In genomic region chr13:109825891-109826290, GRCm38 (mm10) we compare ENCODE assay signal across 24 mouse cellular contexts.
DNase-seq lines count a peak whose midpoint lies in the region; ATAC-seq lines count a peak whose summit lies in the region.
"Had no signal": no experiment of that assay in that cellular context is flagged by ENCODE, and none has a peak within 500 bp of the region (broad histone marks: within the 10 kb centered on the region; RNA-seq: fewer than 3 reads in every experiment).

No protein-coding gene starts in this region.

- no peak overlapping the region for H3K9ac ChIP-seq in kidney, embryonic 16.5 days (replicated peaks; ENCODE audit: low read length)
- H3K9ac ChIP-seq in kidney, embryonic 14.5 days (ENCODE audit: low read depth, low read length), result no peak overlapping the region
- no peak overlapping the region for H3K9ac ChIP-seq in midbrain, embryonic 13.5 days (replicated peaks)
- H3K9ac ChIP-seq: embryonic facial prominence, embryonic 13.5 days; forebrain, embryonic 12.5 days; forebrain, embryonic 15.5 days; hindbrain, embryonic 12.5 days; hindbrain, embryonic 15.5 days had no signal

- no peak overlapping the region for H3K27ac ChIP-seq in kidney, embryonic 16.5 days (ENCODE audit: low read length)
- H3K27ac ChIP-seq in kidney, embryonic 14.5 days (ENCODE audit: low read depth, low read length), result no peak overlapping the region
- H3K27ac ChIP-seq in midbrain, embryonic 13.5 days, result no peak overlapping the region
- H3K27ac ChIP-seq: embryonic facial prominence, embryonic 13.5 days; forebrain, embryonic 12.5 days; forebrain, embryonic 15.5 days; hindbrain, embryonic 12.5 days; hindbrain, embryonic 15.5 days had no signal

- no peak overlapping the region for H3K4me3 ChIP-seq in kidney, embryonic 16.5 days (ENCODE audit: low read length)
- H3K4me3 ChIP-seq in kidney, embryonic 14.5 days (ENCODE audit: low read length), result no peak overlapping the region
- H3K4me3 ChIP-seq in midbrain, embryonic 13.5 days (replicated peaks), result no peak overlapping the region
- H3K4me3 ChIP-seq: embryonic facial prominence, embryonic 13.5 days; erythroblast, embryonic 14.5 days; forebrain, embryonic 12.5 days; forebrain, embryonic 15.5 days; hindbrain, embryonic 12.5 days; hindbrain, embryonic 15.5 days had no signal

- DNase-seq in kidney, adult 18-20 months, result peak; percentile 22
- peak; percentile 76 for DNase-seq in kidney, adult 9 months
- DNase-seq in kidney, postnatal 25 days, result peak; percentile 31 to 41
- no peak for DNase-seq in right cerebral cortex, postnatal 25 days
- DNase-seq: adrenal gland, adult 2 months; adrenal gland, postnatal 14 days; cerebellum, adult 11 months; cerebellum, adult 2 months; cerebellum, adult 9-11 months; cerebellum, postnatal 25 days; gastrocnemius, postnatal 10 days; gastrocnemius, postnatal 36 days; heart, adult 11 months had no signal

- peaks cover 27% of the 10 kb centered on the region for H3K4me1 ChIP-seq in kidney, embryonic 16.5 days (ENCODE audit: insufficient read depth, low read length)
- H3K4me1 ChIP-seq in kidney, embryonic 14.5 days (ENCODE audit: control insufficient read depth, insufficient read depth, low read length), result peaks cover 16% of the 10 kb centered on the region
- H3K4me1 ChIP-seq in midbrain, embryonic 13.5 days (replicated peaks), result peaks cover 38% of the 10 kb centered on the region

- 83% methylated on average over 6 of the region's 6 CpGs for WGBS in kidney, embryonic 16.5 days
- WGBS in kidney, embryonic 14.5 days, result 91% methylated on average over 6 of the region's 6 CpGs
- WGBS in midbrain, embryonic 13.5 days, result 88% methylated on average over 6 of the region's 6 CpGs

- H3K36me3 ChIP-seq in kidney, embryonic 16.5 days (ENCODE audit: insufficient read depth, low read length), result no peaks in the 10 kb centered on the region
- H3K36me3 ChIP-seq in kidney, embryonic 14.5 days (ENCODE audit: control insufficient read depth, insufficient read depth, low read length), result no peaks in the 10 kb centered on the region
- H3K36me3 ChIP-seq in midbrain, embryonic 13.5 days, result no peaks in the 10 kb centered on the region
- H3K36me3 ChIP-seq: embryonic facial prominence, embryonic 13.5 days; forebrain, embryonic 12.5 days; forebrain, embryonic 15.5 days; hindbrain, embryonic 12.5 days; hindbrain, embryonic 15.5 days had no signal

- H3K4me2 ChIP-seq in kidney, embryonic 16.5 days (replicated peaks; ENCODE audit: low read depth, low read length), result no peak overlapping the region
- no peak overlapping the region for H3K4me2 ChIP-seq in kidney, embryonic 14.5 days (replicated peaks; ENCODE audit: low read depth, low read length)
- no peak overlapping the region for H3K4me2 ChIP-seq in midbrain, embryonic 13.5 days (replicated peaks)
- H3K4me2 ChIP-seq: embryonic facial prominence, embryonic 13.5 days; forebrain, embryonic 12.5 days; forebrain, embryonic 15.5 days; heart, embryonic 11.5 days; hindbrain, embryonic 12.5 days; hindbrain, embryonic 15.5 days had no signal

- no peaks in the 10 kb centered on the region for H3K9me3 ChIP-seq in kidney, embryonic 16.5 days (ENCODE audit: low read length)
- H3K9me3 ChIP-seq in kidney, embryonic 14.5 days (ENCODE audit: control insufficient read depth, low read length), result no peaks in the 10 kb centered on the region
- no peaks in the 10 kb centered on the region for H3K9me3 ChIP-seq in midbrain, embryonic 13.5 days
- H3K9me3 ChIP-seq: embryonic facial prominence, embryonic 13.5 days; forebrain, embryonic 12.5 days; forebrain, embryonic 15.5 days; hindbrain, embryonic 12.5 days; hindbrain, embryonic 15.5 days had no signal

- no peaks in the 10 kb centered on the region for H3K27me3 ChIP-seq in kidney, embryonic 16.5 days (ENCODE audit: insufficient read depth, low read length)
- no peaks in the 10 kb centered on the region for H3K27me3 ChIP-seq in kidney, embryonic 14.5 days (ENCODE audit: control insufficient read depth, insufficient read depth, low read length)
- no peaks in the 10 kb centered on the region for H3K27me3 ChIP-seq in midbrain, embryonic 13.5 days
- H3K27me3 ChIP-seq: embryonic facial prominence, embryonic 13.5 days; forebrain, embryonic 12.5 days; forebrain, embryonic 15.5 days; hindbrain, embryonic 12.5 days; hindbrain, embryonic 15.5 days had no signal

- no peak for ATAC-seq in kidney, embryonic 16.5 days (ENCODE audit: low FRiP score, low TSS enrichment)
- ATAC-seq in kidney, embryonic 14.5 days (ENCODE audit: low FRiP score, low TSS enrichment), result no peak
- no peak for ATAC-seq in midbrain, embryonic 13.5 days
- ATAC-seq: CD4-positive, CD25-positive, alpha-beta regulatory T cell, adult 4 months; forebrain, embryonic 15.5 days had no signal
